Mouse (Mus musculus): ENCODE measurements around the gene Emc7. TPM values are rescaled to one million over a fixed set of nuclear protein-coding genes. Genes with fewer than 3 reads are reported as not detected.

The Emc7 gene
- total and polyA plus RNA-seq, 3 experiments, result 1.8 to 15.0 (median 11.9) TPM

GRCm38 (mm10) chr2:112520526-112521482 is 66.0 kb downstream of the Emc7 start:
- ATAC-seq (ENCODE audit: extremely low read depth, insufficient number of reproducible peaks, low FRiP score, poor library complexity, severe bottlenecking) (no peak), DNase-seq (ENCODE audit: low spot score) (no peak)
- TF ChIP-seq CTCF (IDR thresholded peaks at IDR 0.05; ENCODE audit: low read depth, low read length) (no peak), TAL1 (conservative IDR thresholded peaks at IDR 0.05; ENCODE audit: low read depth, low read length) (no peak), POLR2AphosphoS5 (IDR thresholded peaks at IDR 0.05; ENCODE audit: insufficient replicate concordance, low read depth, low read length) (no peak), GATA2 (IDR thresholded peaks at IDR 0.05; ENCODE audit: borderline replicate concordance, low read depth, low read length) (no peak), GATA1 (IDR thresholded peaks at IDR 0.05; ENCODE audit: borderline replicate concordance, low read length) (no peak)
- Histone ChIP-seq H3K4me1 (ENCODE audit: insufficient read depth, low read depth, low read length) (peaks cover 2% of the 10 kb centered on the region), H3K4me3 (ENCODE audit: low read depth, low read length) (no peak overlapping the region), H3K27me3 (ENCODE audit: insufficient read depth, low read length) (no peaks in the 10 kb centered on the region), H3K9me3 (replicated peaks) (no peaks in the 10 kb centered on the region), H3K36me3 (replicated peaks) (peaks cover 22% of the 10 kb centered on the region)

Other genes with a start within 250 kb of the Emc7 start
- gene Lpcat4, start 215.5 kb upstream of the Emc7 start, total RNA-seq (2014; fragmentation: Nextera tagmentation), result 20.2 and 24.4 TPM in 2 replicates
- 2.4 and 3.0 TPM in 2 replicates for gene Lpcat4, start 215.5 kb upstream of the Emc7 start, total RNA-seq (2017)
- 52.9 and 54.2 TPM in 2 replicates for gene Lpcat4, start 215.5 kb upstream of the Emc7 start, polyA plus RNA-seq (2012)
- gene Nutm1, start 195.7 kb upstream of the Emc7 start, total RNA-seq (2014; fragmentation: Nextera tagmentation), result not detected in 2 replicates
- gene Nutm1, start 195.7 kb upstream of the Emc7 start, total RNA-seq (2017), result 0.11 and 0.17 TPM in 2 replicates
- 0.04 TPM in 1 of 2 replicates, not detected in the other for gene Nutm1, start 195.7 kb upstream of the Emc7 start, polyA plus RNA-seq (2012)
- gene Nop10, start 193.1 kb upstream of the Emc7 start, total RNA-seq (2014; fragmentation: Nextera tagmentation), result 53.1 and 66.1 TPM in 2 replicates
- 240 and 329 TPM in 2 replicates for gene Nop10, start 193.1 kb upstream of the Emc7 start, total RNA-seq (2017)
- gene Nop10, start 193.1 kb upstream of the Emc7 start, polyA plus RNA-seq (2012), result 34.4 and 34.5 TPM in 2 replicates
- 55.2 and 55.9 TPM in 2 replicates for gene Slc12a6, start 189.2 kb upstream of the Emc7 start, total RNA-seq (2014; fragmentation: Nextera tagmentation)
- gene Slc12a6, start 189.2 kb upstream of the Emc7 start, total RNA-seq (2017), result 46.6 and 50.5 TPM in 2 replicates
- gene Slc12a6, start 189.2 kb upstream of the Emc7 start, polyA plus RNA-seq (2012), result 3.3 and 4.2 TPM in 2 replicates
- not detected in 2 replicates for gene Gm21985, start 188.7 kb upstream of the Emc7 start, total RNA-seq (2014; fragmentation: Nextera tagmentation)
- gene Gm21985, start 188.7 kb upstream of the Emc7 start, total RNA-seq (2017), result 0.16 and 0.64 TPM in 2 replicates
- not detected in 2 replicates for gene Gm21985, start 188.7 kb upstream of the Emc7 start, polyA plus RNA-seq (2012)
- gene Emc4, start 87.0 kb upstream of the Emc7 start, total RNA-seq (2014; fragmentation: Nextera tagmentation), result 111 and 115 TPM in 2 replicates
- gene Emc4, start 87.0 kb upstream of the Emc7 start, total RNA-seq (2017), result 53.7 and 59.8 TPM in 2 replicates
- gene Emc4, start 87.0 kb upstream of the Emc7 start, polyA plus RNA-seq (2012), result 30.9 and 34.5 TPM in 2 replicates
- gene Katnbl1, start 75.8 kb upstream of the Emc7 start, total RNA-seq (2014; fragmentation: Nextera tagmentation), result 34.2 and 44.3 TPM in 2 replicates
- 28.2 and 28.4 TPM in 2 replicates for gene Katnbl1, start 75.8 kb upstream of the Emc7 start, total RNA-seq (2017)
- 4.5 and 6.8 TPM in 2 replicates for gene Katnbl1, start 75.8 kb upstream of the Emc7 start, polyA plus RNA-seq (2012)
- gene Chrm5, start 25.8 kb downstream of the Emc7 start, total RNA-seq (2014; fragmentation: Nextera tagmentation), result not detected in 2 replicates
- not detected in 2 replicates for gene Chrm5, start 25.8 kb downstream of the Emc7 start, total RNA-seq (2017)
- not detected in 2 replicates for gene Chrm5, start 25.8 kb downstream of the Emc7 start, polyA plus RNA-seq (2012)
- 9.8 and 11.4 TPM in 2 replicates for gene Aven, start 38.0 kb downstream of the Emc7 start, total RNA-seq (2014; fragmentation: Nextera tagmentation)
- 25.5 and 29.7 TPM in 2 replicates for gene Aven, start 38.0 kb downstream of the Emc7 start, total RNA-seq (2017)
- 6.9 and 10.2 TPM in 2 replicates for gene Aven, start 38.0 kb downstream of the Emc7 start, polyA plus RNA-seq (2012)